Mouse (Mus musculus) heart, postnatal 0 days (tissue): Measurements from ENCODE around the gene Gprin2.

Experiments
- CTCF ChIP-seq: IDR thresholded peaks from 2 replicates; pipeline ENCODE4 v1.5.1; 2016; ENCODE audit warnings: antibody characterized with exemption, control low read depth, low read depth
- EP300 ChIP-seq: IDR thresholded peaks from 2 replicates; pipeline ENCODE4 v1.6.1; 2016; ENCODE audit warnings: antibody characterized with exemption, low read depth

DNA sequence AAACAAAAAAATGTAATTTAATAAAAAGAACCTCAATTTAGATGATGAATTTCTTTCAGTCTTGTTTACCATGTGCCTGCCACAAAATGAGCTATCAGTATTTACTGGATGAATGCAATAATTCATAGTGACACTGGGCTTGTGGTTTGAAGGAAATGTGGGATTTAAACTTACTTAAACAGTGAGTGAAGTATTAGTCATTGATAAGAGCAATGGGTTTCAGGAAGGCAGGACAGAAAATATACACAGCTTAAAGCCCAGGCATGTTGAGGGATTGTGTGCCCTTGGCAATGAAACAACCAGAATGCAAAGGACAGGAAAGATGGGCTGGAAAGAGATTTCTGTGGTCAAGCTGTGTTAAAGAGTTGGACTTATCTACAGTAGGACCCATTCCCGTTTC lies 59.1 kb downstream of the Gprin2 start:
- TF ChIP-seq EP300 (no peak), CTCF (no peak)
